Mouse (Mus musculus) midbrain, postnatal 0 days (tissue): ENCODE results near the gene Ifna1. TPM values are rescaled to one million over a fixed set of nuclear protein-coding genes. Genes with fewer than 3 reads are reported as not detected.
"Not testable (repeated sequence)": the region's sequence is repeated elsewhere in the genome, so short reads cannot be mapped to it uniquely, and the experiment has no call there.

Experiments used
- ATAC-seq: fragments of 200-750 bp; cut with Nextera tagmentation; 2 replicates; pipeline ENCODE4 v1.8.0; 2017; ENCODE audit warnings: moderate number of reproducible peaks, mild to moderate bottlenecking, moderate TSS enrichment, moderate library complexity; ENCODE audit not compliant: low FRiP score
- DNase-seq: peaks from one replicate; pipeline ENCODE4 v3.0.0-alpha.2; 2015; ENCODE audit warnings: low spot score
- H3K27ac ChIP-seq: fragments of 300-500 bp; sonication (generic); 2 replicates; pipeline ENCODE4 v1.5.1; 2014; ENCODE audit warnings: low read depth, mild to moderate bottlenecking, low read length, mixed read lengths
- H3K27me3 ChIP-seq: fragments of 300-500 bp; sonication (generic); 2 replicates; pipeline ENCODE4 v1.6.1; 2014; ENCODE audit warnings: low read length, control low read depth, mixed read lengths; ENCODE audit not compliant: insufficient read depth
- H3K36me3 ChIP-seq: fragments of 300-500 bp; sonication (generic); 2 replicates; pipeline ENCODE4 v1.6.1; 2014; ENCODE audit warnings: low read length, control low read depth, mixed read lengths; ENCODE audit not compliant: insufficient read depth
- H3K4me1 ChIP-seq: fragments of 300-500 bp; sonication (generic); 2 replicates; pipeline ENCODE4 v1.6.1; 2014; ENCODE audit warnings: mild to moderate bottlenecking, control low read depth, antibody characterized with exemption, low read length, mixed read lengths; ENCODE audit not compliant: insufficient read depth
- H3K4me2 ChIP-seq: fragments of 300-500 bp; sonication (generic); 2 replicates; pipeline ENCODE4 v1.6.1; 2014; ENCODE audit warnings: low read depth, mild to moderate bottlenecking, low read length, mixed read lengths; ENCODE audit not compliant: poor library complexity, severe bottlenecking
- H3K4me3 ChIP-seq: fragments of 300-500 bp; sonication (generic); 2 replicates; pipeline ENCODE4 v1.5.1; 2014; ENCODE audit warnings: low read depth, mild to moderate bottlenecking, low read length, moderate library complexity
- H3K9ac ChIP-seq: fragments of 300-500 bp; sonication (generic); replicated peaks from 2 replicates; pipeline ENCODE4 v1.6.1; 2014; ENCODE audit warnings: mild to moderate bottlenecking, low read length, moderate library complexity, mixed read lengths; ENCODE audit not compliant: poor library complexity, severe bottlenecking
- H3K9me3 ChIP-seq: fragments of 300-500 bp; sonication (generic); 2 replicates; pipeline ENCODE4 v1.6.1; 2016; ENCODE audit warnings: low read length, control low read depth
- CTCF ChIP-seq: IDR thresholded peaks from 2 replicates; pipeline ENCODE4 v1.5.1; 2016; ENCODE audit warnings: antibody characterized with exemption, mild to moderate bottlenecking
- WGBS: fragments of 180-500 bp; shearing (Covaris S2); extraction: QIAGEN DNeasy Blood & Tissue Kit; methylation state at CpG from one replicate; pipeline ENCODE4 v1.1.7; 2014; 5-methylcytosine and 5-hydroxymethylcytosine counted together
- polyA plus RNA-seq: library from polyadenylated mRNA; unstranded; fragments of >200 nt; fragmentation: Nextera tagmentation; extraction: Ambion mirVana; gene quantifications from 2 replicates; pipeline ENCODE4 v1.2.1, GENCODE M21; 2015
- total RNA-seq: library from RNA; depleted of rRNA; stranded (reverse); fragments of >200 nt; gene quantifications from 2 replicates; pipeline ENCODE4 v1.2.3, GENCODE M21; 2014; rRNA removed

Ifna1 gene
- not detected in 2 replicates for total RNA-seq
- not detected in 2 replicates for polyA plus RNA-seq

- 66% methylated on average over 1 of the region's 1 CpGs for WGBS
- Histone ChIP-seq H3K27ac (no peak within 1 kb of the TSS), H3K4me1 (no peaks in the 10 kb centered on the region), H3K27me3 (no peaks in the 10 kb centered on the region), H3K4me3 (no peak within 1 kb of the TSS), H3K36me3 (no peaks in the 10 kb centered on the region), H3K9ac (no peak within 1 kb of the TSS), H3K9me3 (no peaks in the 10 kb centered on the region), H3K4me2 (no peak within 1 kb of the TSS)
- DNase-seq (no peak), ATAC-seq (no peak)
- TF ChIP-seq CTCF = no peak
These were observed at the start of gene Ifna1 for GRCm38 (mm10) chr4:88849698-88850097. TSS of gene Ifna1 (plus strand) at chr4:88850087.

- ATAC-seq, H3K4me2 ChIP-seq, H3K4me3 ChIP-seq, H3K4me1 ChIP-seq, H3K36me3 ChIP-seq, H3K27ac ChIP-seq, DNase-seq, H3K9ac ChIP-seq, H3K27me3 ChIP-seq, H3K9me3 ChIP-seq: not testable (repeated sequence)
- no CpG with 5 or more reads among the region's 29 CpGs for WGBS
These were observed 46.9 kb upstream of the Ifna1 start, which contains the start of gene Gm13287 for GRCm38 (mm10) chr4:88802954-88803353. TSS of gene Gm13287 (plus strand) at chr4:88803254.

DNA sequence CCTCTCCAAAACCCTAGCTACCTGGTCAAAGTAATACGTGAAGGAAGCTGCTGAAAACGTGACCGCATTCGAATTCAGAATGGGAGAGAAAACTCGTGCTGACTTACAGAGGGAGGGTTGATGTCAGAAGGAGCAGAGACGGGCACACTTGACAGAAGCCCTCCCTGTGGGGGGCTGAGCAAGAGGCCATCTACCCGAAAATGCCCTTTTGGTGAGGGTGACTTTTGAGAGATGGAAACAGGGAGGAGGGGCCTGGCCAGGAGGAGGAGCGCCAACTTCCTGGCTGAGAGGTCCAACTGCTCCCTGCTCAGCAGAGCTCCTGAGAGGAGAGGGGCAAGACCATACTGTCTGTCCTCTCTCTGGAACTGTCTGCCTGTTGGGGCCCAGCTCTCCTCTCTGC, 44.7 kb upstream of the Ifna1 start, which contains the start of gene Gm13288:
Gene Gm13288 (plus strand): TSS at position 301 of the 400 bp plus-strand sequence.
- not testable (repeated sequence) for ATAC-seq, H3K4me1 ChIP-seq, H3K27me3 ChIP-seq, DNase-seq, H3K4me3 ChIP-seq, H3K9ac ChIP-seq, H3K36me3 ChIP-seq, H3K27ac ChIP-seq, H3K9me3 ChIP-seq
- no CpG with 5 or more reads among the region's 8 CpGs for WGBS
- H3K4me2 ChIP-seq = peak within 1 kb of the TSS; percentile 35

- TF ChIP-seq CTCF = peak; percentile 14; the same call in 1 of the 2 replicates
- H3K9ac ChIP-seq, H3K27ac ChIP-seq, ATAC-seq, H3K4me1 ChIP-seq, DNase-seq, H3K27me3 ChIP-seq, H3K9me3 ChIP-seq, H3K36me3 ChIP-seq, H3K4me3 ChIP-seq: not testable (repeated sequence)
- peak overlapping the region; percentile 35 for H3K4me2 ChIP-seq
- no CpG with 5 or more reads among the region's 34 CpGs for WGBS
These were observed 44.1 kb upstream of the Ifna1 start for GRCm38 (mm10) chr4:88805761-88806160.

- WGBS = 66% methylated on average over 3 of the region's 3 CpGs
- no peak within 1 kb of the TSS for H3K27ac ChIP-seq
These were observed 34.0 kb upstream of the Ifna1 start, which contains the start of gene Ifna7 for GRCm38 (mm10) chr4:88815928-88816327. TSS of gene Ifna7 (plus strand) at chr4:88816228.

DNA sequence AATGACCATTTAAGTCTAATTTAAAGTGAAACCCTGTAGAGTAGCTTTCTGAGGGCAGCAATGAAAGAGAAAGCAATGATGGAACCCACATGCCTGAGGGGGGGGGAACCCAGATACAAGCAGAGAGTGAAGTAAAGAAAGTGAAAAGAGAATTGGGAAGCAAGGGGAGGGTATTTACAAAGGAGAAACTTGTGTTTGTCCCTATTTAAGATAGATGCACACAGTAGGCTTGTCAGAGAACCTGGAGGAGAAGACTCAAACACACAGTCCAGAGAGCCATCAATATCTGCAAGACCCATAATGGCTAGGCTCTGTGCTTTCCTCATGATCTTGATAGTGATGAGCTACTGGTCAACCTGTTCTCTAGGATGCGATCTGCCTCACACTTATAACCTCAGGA, 30.2 kb upstream of the Ifna1 start, which contains the start of gene Ifna11:
Gene Ifna11 (plus strand): TSS at position 301 of the 400 bp plus-strand sequence.
- no peak for ATAC-seq
- DNase-seq = no peak
- no peaks in the 10 kb centered on the region for H3K9me3 ChIP-seq
- H3K4me1 ChIP-seq = no peaks in the 10 kb centered on the region
- H3K27me3 ChIP-seq = no peaks in the 10 kb centered on the region
- WGBS = 89% methylated on average over 1 of the region's 1 CpGs
- no peak within 1 kb of the TSS for H3K4me3 ChIP-seq
- no peaks in the 10 kb centered on the region for H3K36me3 ChIP-seq
- no peak within 1 kb of the TSS for H3K4me2 ChIP-seq
- no peak within 1 kb of the TSS for H3K27ac ChIP-seq
- no peak for TF ChIP-seq CTCF
- H3K9ac ChIP-seq = no peak within 1 kb of the TSS

More at GRCm38 (mm10) chr4:88815928-88816327, 34.0 kb upstream of the Ifna1 start, which contains the start of gene Ifna7:
- H3K9me3 ChIP-seq = no peaks in the 10 kb centered on the region
- no peaks in the 10 kb centered on the region for H3K4me1 ChIP-seq
- H3K4me3 ChIP-seq = no peak within 1 kb of the TSS
- ATAC-seq (no peak), DNase-seq (no peak)
- no peak for TF ChIP-seq CTCF
- H3K4me2 ChIP-seq = no peak within 1 kb of the TSS
- no peaks in the 10 kb centered on the region for H3K27me3 ChIP-seq
- no peak within 1 kb of the TSS for H3K9ac ChIP-seq
- H3K36me3 ChIP-seq = no peaks in the 10 kb centered on the region
